Mouse (Mus musculus): ENCODE measurements around the gene 1110032A03Rik. TPM values are rescaled to one million over a fixed set of nuclear protein-coding genes. Genes with fewer than 3 reads are reported as not detected.

1110032A03Rik gene
- polyA plus RNA-seq, 1 experiment = 4.8 TPM

DNA sequence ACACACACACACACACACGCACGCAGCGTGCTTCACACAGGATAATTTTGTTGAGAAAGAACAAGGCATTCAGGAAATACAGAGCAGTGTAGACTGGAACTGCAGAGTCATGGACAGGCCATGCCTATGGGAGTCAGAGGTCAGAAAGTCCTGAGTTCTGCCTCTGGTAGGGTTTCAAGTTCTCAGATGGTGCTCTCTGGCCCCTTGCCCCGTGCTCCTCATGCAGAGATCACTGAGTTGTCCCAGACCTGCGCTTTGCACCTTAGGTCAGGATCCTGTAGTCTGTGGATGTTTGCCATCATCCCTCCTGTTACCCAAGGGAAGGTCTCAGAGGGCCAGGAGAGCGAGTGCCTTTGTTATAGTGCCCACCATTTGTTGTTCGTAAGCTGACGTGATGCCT, 21.5 kb upstream of the 1110032A03Rik start:
- no peaks in the 10 kb centered on the region for H3K36me3 ChIP-seq (ENCODE audit: control insufficient read depth, insufficient read depth)
- no peak overlapping the region for H3K4me3 ChIP-seq (ENCODE audit: insufficient read depth, poor library complexity, severe bottlenecking)
- no peaks in the 10 kb centered on the region for H3K79me3 ChIP-seq (ENCODE audit: low read depth)
- no peaks in the 10 kb centered on the region for H3K79me2 ChIP-seq (ENCODE audit: control insufficient read depth, insufficient read depth)
- H3K27me3 ChIP-seq (ENCODE audit: control insufficient read depth, insufficient read depth, insufficient read length) = no peaks in the 10 kb centered on the region
- TF ChIP-seq MYOD1 (IDR thresholded peaks at IDR 0.05; ENCODE audit: control insufficient read depth, insufficient read length, low read depth) = no peak
- no peak for TF ChIP-seq CTCF (IDR thresholded peaks at IDR 0.05; ENCODE audit: control insufficient read depth, insufficient read depth, insufficient read length)
- no peak for TF ChIP-seq MAX (IDR thresholded peaks at IDR 0.05)
- TF ChIP-seq USF1 (IDR thresholded peaks at IDR 0.05; ENCODE audit: low read depth) = no peak
- TF ChIP-seq MYOG (IDR thresholded peaks at IDR 0.05; ENCODE audit: control insufficient read depth, extremely low read depth, insufficient read length) = no peak
- no peak for TF ChIP-seq CEBPB (IDR thresholded peaks at IDR 0.05; ENCODE audit: low read depth)
- TF ChIP-seq FOSL1 (IDR thresholded peaks at IDR 0.05; ENCODE audit: insufficient read depth, low read length, poor library complexity, severe bottlenecking) = no peak
- H3ac ChIP-seq (ENCODE audit: control insufficient read depth, insufficient read length, low read depth) = no peak overlapping the region

DNA sequence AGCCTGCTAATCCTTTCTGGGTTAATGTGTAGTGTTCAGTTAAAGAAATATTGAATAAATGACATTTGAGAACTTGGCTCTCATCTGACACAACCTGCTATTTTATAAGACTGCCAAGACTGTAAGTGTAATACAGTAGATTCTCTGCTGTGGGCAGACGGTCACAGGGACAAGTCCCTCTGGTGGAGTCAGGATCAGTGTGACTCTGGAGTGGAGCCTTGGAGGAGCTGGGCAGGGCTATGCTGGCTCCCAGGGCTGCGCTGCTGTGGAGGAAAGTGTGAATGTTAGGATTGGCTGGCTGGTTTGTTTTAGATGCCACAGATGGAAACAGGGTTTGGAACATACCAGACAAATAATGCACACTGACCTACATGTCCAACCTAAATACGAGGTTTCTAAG, 19.9 kb upstream of the 1110032A03Rik start:
- no peaks in the 10 kb centered on the region for H3K36me3 ChIP-seq (ENCODE audit: control insufficient read depth, insufficient read depth)
- no peaks in the 10 kb centered on the region for H3K27me3 ChIP-seq (ENCODE audit: control insufficient read depth, insufficient read depth, insufficient read length)

DNA sequence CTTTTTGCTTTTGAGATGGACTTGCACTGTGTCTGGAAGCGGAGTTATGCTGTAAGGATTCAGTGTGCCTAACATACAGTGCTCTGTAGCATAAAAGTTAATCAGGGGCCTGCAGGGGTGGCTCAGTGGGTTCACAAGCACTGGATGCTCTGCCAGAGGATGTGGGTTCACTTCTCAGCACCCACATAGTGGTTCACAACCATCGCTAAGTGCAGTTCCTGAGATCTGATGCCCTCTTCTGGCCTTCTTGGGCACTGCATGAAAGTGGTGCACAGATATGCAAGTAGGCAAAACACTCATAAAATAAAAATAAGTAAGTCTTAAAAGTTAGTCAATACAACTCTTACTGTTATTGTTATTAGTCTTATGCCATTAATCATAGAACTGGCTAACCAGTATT, 6.8 kb upstream of the 1110032A03Rik start:
- Histone ChIP-seq H3K79me2 (ENCODE audit: control insufficient read depth, insufficient read depth) (no peaks in the 10 kb centered on the region), H3ac (ENCODE audit: control insufficient read depth, insufficient read length, low read depth) (no peak overlapping the region), H3K27me3 (ENCODE audit: control insufficient read depth, insufficient read depth, insufficient read length) (no peaks in the 10 kb centered on the region), H3K36me3 (ENCODE audit: control insufficient read depth, insufficient read depth) (peaks cover 35% of the 10 kb centered on the region), H3K79me3 (ENCODE audit: low read depth) (no peaks in the 10 kb centered on the region), H3K4me3 (ENCODE audit: insufficient read depth, poor library complexity, severe bottlenecking) (no peak overlapping the region)
- TF ChIP-seq MAX (IDR thresholded peaks at IDR 0.05) = no peak
- TF ChIP-seq MYOD1 (IDR thresholded peaks at IDR 0.05; ENCODE audit: control insufficient read depth, insufficient read length, low read depth) = no peak
- peak; percentile 9 for TF ChIP-seq CTCF (IDR thresholded peaks at IDR 0.05; ENCODE audit: control insufficient read depth, insufficient read depth, insufficient read length)
- TF ChIP-seq CEBPB (IDR thresholded peaks at IDR 0.05; ENCODE audit: low read depth) = no peak
- no peak for TF ChIP-seq FOSL1 (IDR thresholded peaks at IDR 0.05; ENCODE audit: insufficient read depth, low read length, poor library complexity, severe bottlenecking)

More for the DNA sequence above, 19.9 kb upstream of the 1110032A03Rik start:
- no peaks in the 10 kb centered on the region for H3K79me3 ChIP-seq (ENCODE audit: low read depth)
- H3ac ChIP-seq (ENCODE audit: control insufficient read depth, insufficient read length, low read depth) = no peak overlapping the region
- H3K79me2 ChIP-seq (ENCODE audit: control insufficient read depth, insufficient read depth) = no peaks in the 10 kb centered on the region
- TF ChIP-seq MAX (IDR thresholded peaks at IDR 0.05) (no peak), MYOD1 (IDR thresholded peaks at IDR 0.05; ENCODE audit: control insufficient read depth, insufficient read length, low read depth) (no peak)
- H3K4me3 ChIP-seq (ENCODE audit: insufficient read depth, poor library complexity, severe bottlenecking) = no peak overlapping the region

DNA sequence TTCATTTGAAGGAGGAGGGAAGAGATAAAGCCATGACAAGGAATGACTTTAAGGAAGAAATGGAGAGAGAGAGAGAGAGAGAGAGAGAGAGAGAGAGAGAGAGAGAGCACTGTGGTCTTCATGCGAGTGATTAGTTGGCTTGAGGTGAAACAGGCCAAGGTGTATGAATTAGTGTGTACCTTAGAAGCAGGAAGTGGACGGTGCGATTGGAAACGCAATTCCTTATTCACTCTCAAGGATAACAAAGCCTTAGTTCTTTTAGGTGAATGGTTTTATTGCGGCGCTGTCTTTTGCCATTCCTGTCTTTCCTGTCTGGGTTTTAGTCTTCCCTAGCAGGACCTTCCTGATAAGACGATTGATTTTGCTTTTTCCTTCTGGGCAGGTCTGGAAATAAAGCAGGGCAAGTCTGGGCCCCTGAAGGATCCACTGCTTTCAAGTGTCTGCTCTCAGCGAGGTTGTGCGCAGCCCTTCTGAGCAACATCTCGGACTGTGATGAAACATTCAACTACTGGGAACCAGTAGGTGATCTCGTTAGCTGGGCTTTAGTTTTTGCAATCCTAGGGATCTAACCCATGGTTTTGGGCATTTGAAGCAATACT, 941 bp upstream of the 1110032A03Rik start:
- H3K36me3 ChIP-seq (ENCODE audit: control insufficient read depth, insufficient read depth) = peaks cover 10% of the 10 kb centered on the region

DNA sequence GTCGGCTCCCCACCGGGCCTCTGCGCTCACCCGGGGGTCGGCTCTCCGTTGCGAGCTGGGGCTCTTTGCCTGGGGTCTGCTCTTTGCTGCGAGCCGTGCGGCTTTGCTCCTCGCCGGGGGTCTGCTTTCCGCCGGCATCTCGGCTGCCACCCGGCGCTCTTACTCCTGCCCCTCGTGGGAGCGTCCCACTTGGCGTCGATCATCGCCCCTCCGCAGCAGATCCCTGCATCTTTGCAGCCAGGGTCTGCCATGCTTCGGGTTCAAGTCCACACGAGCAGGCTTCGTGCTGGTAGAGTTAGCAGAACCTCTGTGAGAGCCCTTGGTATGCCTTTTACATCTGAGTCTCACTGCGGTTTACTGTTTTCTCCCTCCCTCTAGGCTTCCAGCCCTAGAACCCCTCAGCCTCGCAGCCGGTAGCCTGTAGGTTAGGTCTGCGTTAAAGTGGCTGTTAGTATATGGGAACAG, 374 bp upstream of the 1110032A03Rik start:
- H3K79me3 ChIP-seq (ENCODE audit: low read depth) = no peaks in the 10 kb centered on the region
- peak overlapping the region; percentile 60 for H3ac ChIP-seq (ENCODE audit: control insufficient read depth, insufficient read length, low read depth)
- H3K27me3 ChIP-seq (ENCODE audit: control insufficient read depth, insufficient read depth, insufficient read length) = no peaks in the 10 kb centered on the region
- peak overlapping the region; percentile 46 for H3K4me3 ChIP-seq (ENCODE audit: insufficient read depth, poor library complexity, severe bottlenecking)
- H3K36me3 ChIP-seq (ENCODE audit: control insufficient read depth, insufficient read depth) = peaks cover 10% of the 10 kb centered on the region
- H3K79me2 ChIP-seq (ENCODE audit: control insufficient read depth, insufficient read depth) = peaks cover 6% of the 10 kb centered on the region
- TF ChIP-seq FOSL1 (IDR thresholded peaks at IDR 0.05; ENCODE audit: insufficient read depth, low read length, poor library complexity, severe bottlenecking) = no peak
- no peak for TF ChIP-seq CTCF (IDR thresholded peaks at IDR 0.05; ENCODE audit: control insufficient read depth, insufficient read depth, insufficient read length)
- TF ChIP-seq MYOD1 (IDR thresholded peaks at IDR 0.05; ENCODE audit: control insufficient read depth, insufficient read length, low read depth) = no peak
- TF ChIP-seq MYOG (IDR thresholded peaks at IDR 0.05; ENCODE audit: control insufficient read depth, extremely low read depth, insufficient read length) = no peak
- no peak for TF ChIP-seq MAX (IDR thresholded peaks at IDR 0.05)
- TF ChIP-seq CEBPB (IDR thresholded peaks at IDR 0.05; ENCODE audit: low read depth) = no peak

More for the DNA sequence above, 941 bp upstream of the 1110032A03Rik start:
- Histone ChIP-seq H3K27me3 (ENCODE audit: control insufficient read depth, insufficient read depth, insufficient read length) (no peaks in the 10 kb centered on the region), H3K79me2 (ENCODE audit: control insufficient read depth, insufficient read depth) (peaks cover 6% of the 10 kb centered on the region), H3K79me3 (ENCODE audit: low read depth) (no peaks in the 10 kb centered on the region), H3ac (ENCODE audit: control insufficient read depth, insufficient read length, low read depth) (no peak overlapping the region), H3K4me3 (ENCODE audit: insufficient read depth, poor library complexity, severe bottlenecking) (no peak overlapping the region)
- TF ChIP-seq MYOD1 (IDR thresholded peaks at IDR 0.05; ENCODE audit: control insufficient read depth, insufficient read length, low read depth) (no peak), CEBPB (IDR thresholded peaks at IDR 0.05; ENCODE audit: low read depth) (no peak), CTCF (IDR thresholded peaks at IDR 0.05; ENCODE audit: control insufficient read depth, insufficient read depth, insufficient read length) (no peak), FOSL1 (IDR thresholded peaks at IDR 0.05; ENCODE audit: insufficient read depth, low read length, poor library complexity, severe bottlenecking) (no peak), MAX (IDR thresholded peaks at IDR 0.05) (no peak), USF1 (IDR thresholded peaks at IDR 0.05; ENCODE audit: low read depth) (no peak), MYOG (IDR thresholded peaks at IDR 0.05; ENCODE audit: control insufficient read depth, extremely low read depth, insufficient read length) (no peak)

DNA sequence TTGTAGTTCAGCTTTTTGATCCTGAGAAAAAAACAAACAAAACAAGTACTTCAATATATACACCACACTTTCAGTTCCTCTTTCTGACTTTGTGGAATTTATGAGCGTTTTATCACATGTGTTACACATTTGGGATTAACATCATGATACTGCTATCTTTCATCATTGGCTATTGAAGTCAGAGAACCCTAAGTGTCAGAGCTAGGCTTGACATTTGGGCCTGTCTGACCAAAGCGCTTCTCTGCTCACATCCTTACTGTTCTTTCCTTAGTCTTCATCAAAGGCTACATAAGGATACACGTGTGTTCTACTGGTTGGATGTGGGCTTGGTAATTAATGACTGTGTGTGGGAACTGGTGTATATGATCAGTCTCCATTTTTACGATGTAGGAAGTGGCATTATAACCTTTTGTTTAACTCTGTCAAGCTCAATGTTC, 1.3 kb downstream of the 1110032A03Rik start:
- no peaks in the 10 kb centered on the region for H3K79me3 ChIP-seq (ENCODE audit: low read depth)

More for the DNA sequence above, 1.3 kb downstream of the 1110032A03Rik start:
- Histone ChIP-seq H3ac (ENCODE audit: control insufficient read depth, insufficient read length, low read depth) (no peak overlapping the region), H3K27me3 (ENCODE audit: control insufficient read depth, insufficient read depth, insufficient read length) (no peaks in the 10 kb centered on the region), H3K36me3 (ENCODE audit: control insufficient read depth, insufficient read depth) (peaks cover 10% of the 10 kb centered on the region), H3K79me2 (ENCODE audit: control insufficient read depth, insufficient read depth) (peaks cover 6% of the 10 kb centered on the region), H3K4me3 (ENCODE audit: insufficient read depth, poor library complexity, severe bottlenecking) (no peak overlapping the region)
- TF ChIP-seq FOSL1 (IDR thresholded peaks at IDR 0.05; ENCODE audit: insufficient read depth, low read length, poor library complexity, severe bottlenecking) (no peak), MYOD1 (IDR thresholded peaks at IDR 0.05; ENCODE audit: control insufficient read depth, insufficient read length, low read depth) (no peak), CEBPB (IDR thresholded peaks at IDR 0.05; ENCODE audit: low read depth) (no peak), CTCF (IDR thresholded peaks at IDR 0.05; ENCODE audit: control insufficient read depth, insufficient read depth, insufficient read length) (no peak), MAX (IDR thresholded peaks at IDR 0.05) (no peak), MYOG (IDR thresholded peaks at IDR 0.05; ENCODE audit: control insufficient read depth, extremely low read depth, insufficient read length) (no peak), USF1 (IDR thresholded peaks at IDR 0.05; ENCODE audit: low read depth) (no peak)
